Mouse (Mus musculus): Measurements from ENCODE around the gene Fam120b.

Gene Fam120b

GRCm38 (mm10) chr17:15395997-15396675, at the start of gene Fam120b:
TSS of gene Fam120b (plus strand) at chr17:15396202.
- DNase-seq (ENCODE audit: low read depth): peak; percentile 95

GRCm38 (mm10) chr17:15350152-15350551, 45.9 kb upstream of the Fam120b start:
- no peak for DNase-seq (ENCODE audit: low read depth)

DNA sequence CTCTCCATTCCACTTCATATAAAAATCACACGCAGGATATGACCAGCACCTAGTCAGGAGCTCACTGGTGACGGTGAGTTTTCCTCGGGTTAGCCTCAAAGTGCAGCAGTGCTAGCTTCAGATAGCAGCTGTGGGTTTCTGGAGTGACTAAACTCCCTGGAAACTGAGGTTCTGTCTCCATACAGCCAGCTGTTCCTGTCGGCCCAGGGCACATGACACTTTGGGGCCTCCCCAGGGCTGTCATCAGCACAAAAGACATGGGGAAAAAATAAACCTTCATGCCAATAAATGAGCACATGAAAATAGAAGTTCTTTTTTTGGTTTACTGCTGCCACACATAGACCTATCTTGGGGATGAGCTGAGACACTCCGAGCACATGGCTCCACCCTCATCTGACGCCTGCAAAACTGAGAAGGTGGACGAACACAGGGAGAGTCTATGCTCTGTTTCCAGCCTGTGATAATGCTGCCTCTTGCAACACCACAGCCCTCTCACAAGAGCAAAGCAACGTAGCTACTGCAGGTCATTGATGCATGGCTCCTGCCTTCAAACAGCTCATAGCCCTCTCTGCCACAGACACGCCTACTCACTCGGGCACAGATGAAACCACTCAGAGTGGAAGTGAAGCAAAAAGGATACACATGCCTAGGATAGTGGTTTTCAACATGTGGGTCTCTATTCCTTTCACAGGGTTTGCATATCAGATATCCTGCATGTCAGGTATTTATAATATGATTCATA, 43.0 kb upstream of the Fam120b start:
- no peak for DNase-seq (ENCODE audit: low read depth)

DNA sequence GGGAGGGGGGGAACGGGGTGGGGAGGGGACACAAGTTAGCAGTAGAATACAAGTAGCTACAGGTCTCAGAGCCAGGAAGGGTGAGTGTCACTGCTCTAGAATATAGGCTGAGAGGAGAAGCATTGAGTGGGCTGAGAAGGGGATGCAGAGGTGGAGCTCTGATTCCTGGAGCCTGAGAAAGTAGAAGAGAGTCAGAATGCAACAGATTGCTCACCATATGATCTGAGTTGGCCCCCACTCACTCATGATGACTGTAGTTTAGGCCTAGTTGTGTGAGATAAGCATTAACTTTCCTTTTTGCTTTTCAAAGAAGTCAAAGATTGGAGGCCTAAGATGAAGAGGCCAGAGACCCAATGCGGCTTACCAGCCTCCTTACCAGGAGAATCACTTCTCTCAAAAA, 42.0 kb upstream of the Fam120b start:
- DNase-seq (ENCODE audit: low read depth): no peak

GRCm38 (mm10) chr17:15355072-15355471, 40.9 kb upstream of the Fam120b start:
- no peak for DNase-seq (ENCODE audit: low read depth)

DNA sequence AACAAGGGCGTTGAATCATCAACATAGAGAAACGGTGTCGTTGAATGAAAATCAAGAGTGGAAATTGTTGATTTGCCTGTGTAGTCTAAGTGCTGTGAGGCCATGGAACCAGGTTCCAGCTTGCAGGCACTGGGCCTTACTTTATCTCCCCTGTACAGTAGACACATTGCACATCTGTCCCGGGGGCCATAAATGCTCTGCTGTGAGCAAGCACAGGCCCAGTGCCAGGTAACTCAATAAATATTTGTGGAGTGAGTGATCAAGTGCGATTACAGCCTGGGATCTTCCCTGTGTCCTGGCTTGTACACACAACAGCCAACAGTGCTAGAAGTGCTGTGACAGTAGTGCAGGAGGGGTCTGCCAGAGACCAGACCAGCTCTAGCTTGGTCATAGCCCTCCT, 39.5 kb upstream of the Fam120b start:
- DNase-seq (ENCODE audit: low read depth): no peak

DNA sequence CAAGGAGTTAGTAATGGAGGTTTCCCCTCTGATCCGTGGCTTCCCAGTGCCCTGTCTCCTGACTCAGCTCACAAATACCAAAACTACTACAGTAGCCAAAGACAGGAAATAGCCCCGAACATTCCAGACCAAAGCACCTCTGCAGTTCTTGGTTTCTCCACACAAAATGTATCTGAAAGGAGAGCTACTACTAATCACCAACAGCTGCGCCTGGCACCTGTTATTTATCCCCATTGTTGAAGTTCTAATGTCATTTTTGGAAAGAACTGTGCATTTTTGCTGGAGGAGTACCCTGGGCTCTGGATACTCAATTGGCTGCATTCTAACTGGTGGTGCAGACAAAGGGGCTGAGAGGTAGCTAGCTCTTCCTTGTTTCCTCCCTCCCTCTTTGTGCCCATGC, 38.9 kb upstream of the Fam120b start:
- no peak for DNase-seq (ENCODE audit: low read depth)

- no peak for DNase-seq (ENCODE audit: low read depth)
These were observed 32.3 kb upstream of the Fam120b start for GRCm38 (mm10) chr17:15363656-15364055.

DNA sequence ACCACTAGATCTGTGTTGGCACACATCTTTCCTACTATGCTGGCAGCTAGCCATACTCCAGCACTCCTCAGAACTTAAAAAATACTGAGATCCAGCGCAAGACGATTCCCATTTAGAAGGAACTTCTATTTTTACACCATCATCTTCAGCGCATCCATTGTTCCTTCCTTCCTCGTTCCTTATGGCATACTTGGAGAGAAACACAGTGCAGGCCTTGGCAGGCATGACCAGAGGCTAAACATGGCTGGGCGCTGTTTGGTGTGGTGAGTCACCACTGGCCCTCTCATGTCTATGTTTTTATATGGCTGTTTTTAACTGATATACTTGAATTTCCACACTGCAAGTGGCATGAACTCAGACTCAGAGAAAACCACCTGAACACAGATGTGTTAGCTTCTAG, 30.4 kb upstream of the Fam120b start:
- no peak for DNase-seq (ENCODE audit: low read depth)

DNA sequence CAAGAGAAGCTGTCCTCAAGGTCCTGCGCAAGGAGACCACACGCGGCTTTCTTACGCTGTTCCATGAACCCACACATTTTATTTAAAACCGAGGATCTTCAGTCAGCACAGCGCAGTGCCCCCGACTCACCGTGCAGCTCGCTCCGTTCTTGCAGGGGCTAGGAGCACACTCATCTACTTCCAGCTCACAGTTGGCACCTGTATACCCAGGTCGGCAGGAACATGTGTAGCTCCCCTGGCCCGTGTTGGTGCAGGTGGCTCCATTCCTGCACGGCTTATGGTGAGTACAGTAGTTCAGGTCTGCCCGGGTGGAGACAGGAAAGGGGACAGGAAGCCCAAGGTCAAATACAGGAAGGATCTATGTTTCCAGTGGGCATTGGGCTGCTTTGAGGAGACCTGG, 25.6 kb upstream of the Fam120b start:
- DNase-seq (ENCODE audit: low read depth): no peak

- no peak for DNase-seq (ENCODE audit: low read depth)
These were observed 23.8 kb upstream of the Fam120b start for GRCm38 (mm10) chr17:15371967-15372835.

DNA sequence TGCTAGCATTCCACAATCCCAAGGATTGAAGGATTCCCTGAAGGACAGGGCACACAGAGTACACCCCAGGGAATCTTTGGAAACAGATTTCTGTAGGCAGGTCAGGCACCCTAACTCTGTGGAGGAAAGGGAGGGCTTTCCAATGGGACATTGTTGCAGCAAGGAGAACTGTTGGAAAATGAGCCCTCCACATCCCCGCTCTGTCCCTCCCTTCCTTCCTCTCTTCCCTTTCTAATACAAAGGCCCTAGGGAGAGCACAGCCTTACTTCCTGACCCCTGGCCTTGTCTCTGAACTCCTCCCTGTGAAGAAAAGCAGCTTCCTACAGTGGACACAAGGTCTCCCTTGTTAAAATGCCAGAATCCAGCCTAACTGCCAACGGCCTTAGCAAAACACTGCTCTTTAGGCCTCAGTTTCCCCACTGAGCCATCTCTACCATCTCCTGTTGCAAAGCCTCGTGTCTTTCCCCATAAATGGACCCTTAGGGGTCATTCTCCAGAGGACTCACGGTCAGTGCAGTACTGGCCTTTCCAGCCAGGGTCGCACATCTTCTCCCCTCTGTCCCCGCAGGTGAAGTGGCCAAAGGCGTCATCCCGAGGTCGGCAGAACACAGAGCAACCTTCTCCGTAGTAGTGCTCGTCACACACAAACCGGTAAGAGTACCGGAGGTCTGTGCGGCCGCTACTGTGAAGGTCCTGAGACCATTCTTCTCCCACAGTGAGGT, 22.9 kb upstream of the Fam120b start:
- no peak for DNase-seq (ENCODE audit: low read depth)

DNA sequence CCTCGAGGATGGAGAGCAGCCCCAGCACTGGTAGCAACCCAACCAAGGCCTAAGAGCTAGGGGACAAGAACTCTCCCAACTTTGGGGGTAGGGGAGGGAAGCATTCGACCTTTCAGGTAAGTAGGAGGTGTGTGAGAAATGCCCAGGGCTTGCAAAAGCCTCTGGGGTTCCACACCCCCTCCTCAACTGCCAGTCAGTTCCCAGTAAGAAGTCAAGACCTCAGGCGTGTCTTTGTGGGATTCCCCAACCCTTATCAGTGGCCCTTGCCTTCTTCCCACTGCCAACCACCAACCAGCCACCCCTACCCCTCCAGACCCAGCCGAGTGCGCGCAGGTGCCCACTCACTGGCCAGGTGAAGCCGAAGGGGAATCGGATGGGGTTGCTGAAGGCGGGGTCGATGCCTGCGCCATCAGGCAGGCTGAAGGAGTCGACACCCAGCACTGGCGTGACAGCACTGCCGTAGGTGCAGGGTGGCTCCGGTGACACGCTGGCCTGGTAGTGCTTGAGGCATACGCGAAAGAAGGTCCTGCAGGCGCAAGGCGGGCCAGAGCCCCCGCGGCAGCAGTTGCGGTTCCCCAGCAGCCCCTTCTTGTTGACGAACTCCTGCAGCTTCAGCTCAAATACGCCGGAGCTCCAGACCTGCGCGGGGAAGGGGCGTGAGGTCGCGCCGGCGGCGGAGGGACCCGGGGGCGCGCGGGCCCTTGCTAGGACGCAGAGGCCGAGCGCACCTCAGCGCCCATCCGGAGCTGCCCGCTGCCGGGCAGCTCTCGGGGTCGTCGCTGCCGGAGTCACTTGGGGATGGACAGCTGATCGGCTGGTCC, 21.5 kb upstream of the Fam120b start:
- no peak for DNase-seq (ENCODE audit: low read depth)

DNA sequence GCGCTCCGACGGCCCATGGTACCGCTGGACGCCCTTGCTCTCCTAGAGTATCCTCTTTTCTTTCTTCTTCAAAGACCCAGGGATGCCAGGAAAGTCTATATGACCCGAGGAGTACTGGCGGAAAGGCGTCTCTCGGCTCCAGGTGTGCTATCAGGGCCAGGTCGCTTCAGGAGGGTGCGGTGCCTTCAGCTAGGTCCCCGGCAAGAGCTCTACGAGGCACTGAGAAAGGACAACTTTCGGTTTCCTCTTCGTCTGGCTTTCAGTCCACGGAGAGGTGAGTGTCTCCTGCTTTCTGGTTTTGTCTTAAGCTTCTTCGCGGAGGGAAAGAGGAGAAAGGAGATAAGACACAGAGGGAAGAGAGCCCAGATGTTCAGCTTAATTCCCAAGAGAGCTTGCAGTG, 20.8 kb upstream of the Fam120b start:
- DNase-seq (ENCODE audit: low read depth): no peak

DNA sequence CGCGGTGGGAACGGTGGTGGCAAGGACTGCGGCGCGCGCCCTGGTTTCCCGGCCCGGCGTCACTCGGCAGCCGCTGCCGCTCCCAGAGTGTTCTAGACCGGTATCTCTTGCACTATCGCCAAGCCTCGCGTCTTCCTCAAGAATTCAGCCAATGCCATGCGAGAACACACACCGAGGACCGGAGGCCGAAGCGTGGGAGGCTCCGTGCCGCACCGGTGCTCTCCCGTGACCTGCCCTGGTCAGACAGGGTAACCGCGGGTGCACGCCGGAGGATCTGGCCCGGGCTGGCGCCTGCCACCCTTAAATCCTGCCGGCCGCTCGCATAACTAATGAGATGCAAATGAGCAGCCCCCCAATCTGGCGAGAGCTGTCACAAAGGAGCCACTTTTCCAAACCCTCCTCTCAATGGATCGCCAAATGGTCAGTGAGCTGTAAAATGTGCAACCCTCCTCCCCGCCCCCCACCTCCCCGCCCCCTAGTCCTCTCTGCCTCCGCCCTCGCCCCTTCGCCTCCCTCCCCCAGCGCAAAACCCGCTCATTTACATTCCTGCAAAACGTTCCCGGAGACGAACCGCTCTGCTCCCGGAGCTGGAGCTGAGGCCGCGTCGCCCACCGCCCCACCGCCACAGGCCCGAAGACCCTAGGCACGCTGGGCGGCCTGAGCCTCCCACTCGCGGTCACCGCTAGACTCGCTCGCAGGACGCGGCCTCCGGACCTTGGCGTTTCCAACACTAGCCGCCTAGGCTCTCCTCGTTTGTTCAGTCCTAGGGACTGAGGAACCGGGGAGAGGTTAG, 20.1 kb upstream of the Fam120b start:
- DNase-seq (ENCODE audit: low read depth): peak; percentile 9

DNA sequence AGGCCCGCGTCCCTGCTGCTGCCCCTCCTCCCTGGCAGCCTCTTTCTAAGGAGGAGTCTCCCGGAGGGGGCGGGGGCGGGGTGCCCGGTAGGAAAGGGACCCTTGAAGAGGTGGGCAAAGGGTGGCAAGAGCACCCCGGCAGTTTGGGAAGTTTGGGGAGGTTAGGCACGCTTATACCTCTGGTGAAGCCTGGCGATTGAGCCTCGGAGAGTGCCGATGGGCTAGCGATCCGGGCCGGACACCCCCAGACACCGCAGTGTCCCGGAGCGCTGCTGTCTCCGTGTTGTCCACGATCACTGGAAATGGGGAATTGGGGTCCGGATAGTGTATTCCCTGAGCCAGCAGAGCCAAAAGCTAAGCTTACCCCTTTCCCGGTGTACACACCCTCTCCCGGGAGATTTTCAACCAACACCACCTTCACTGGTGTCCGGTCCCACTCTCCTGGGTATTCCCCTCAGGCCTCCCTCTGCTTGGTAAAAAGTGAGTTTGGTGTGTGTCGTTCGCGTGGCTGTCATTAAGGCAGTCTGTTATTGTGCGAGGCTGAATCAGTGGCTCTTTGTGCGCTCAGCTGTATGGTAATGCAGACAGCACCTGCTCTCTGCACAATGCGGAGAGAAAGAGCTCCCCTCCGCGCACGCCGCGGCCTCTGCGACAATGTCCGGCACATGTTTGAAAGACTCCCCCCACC, 19.4 kb upstream of the Fam120b start, which contains the start of gene Dll1:
TSS of gene Dll1 (minus strand) at position 379 of the 688 bp plus-strand sequence.
- no peak for DNase-seq (ENCODE audit: low read depth)

DNA sequence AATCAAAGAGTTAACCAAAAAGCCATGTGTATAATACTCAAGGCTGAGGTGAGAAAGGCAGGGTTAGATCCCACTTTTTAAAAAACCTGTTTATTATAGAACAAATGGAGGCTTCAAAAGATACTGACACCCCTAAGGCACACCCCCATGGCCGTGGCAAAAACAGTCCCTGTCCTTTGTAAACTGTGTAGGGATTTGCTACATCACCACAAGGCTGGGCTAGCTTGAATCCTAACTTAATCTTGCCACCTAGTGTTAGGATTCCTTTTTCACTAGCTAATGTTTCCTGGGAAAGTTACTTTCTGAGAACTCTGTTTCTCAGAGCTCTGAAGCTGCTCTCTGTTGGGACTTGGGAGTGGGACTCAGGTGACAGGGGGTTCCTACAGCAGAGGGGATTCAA, 18.1 kb upstream of the Fam120b start:
- DNase-seq (ENCODE audit: low read depth): no peak

DNA sequence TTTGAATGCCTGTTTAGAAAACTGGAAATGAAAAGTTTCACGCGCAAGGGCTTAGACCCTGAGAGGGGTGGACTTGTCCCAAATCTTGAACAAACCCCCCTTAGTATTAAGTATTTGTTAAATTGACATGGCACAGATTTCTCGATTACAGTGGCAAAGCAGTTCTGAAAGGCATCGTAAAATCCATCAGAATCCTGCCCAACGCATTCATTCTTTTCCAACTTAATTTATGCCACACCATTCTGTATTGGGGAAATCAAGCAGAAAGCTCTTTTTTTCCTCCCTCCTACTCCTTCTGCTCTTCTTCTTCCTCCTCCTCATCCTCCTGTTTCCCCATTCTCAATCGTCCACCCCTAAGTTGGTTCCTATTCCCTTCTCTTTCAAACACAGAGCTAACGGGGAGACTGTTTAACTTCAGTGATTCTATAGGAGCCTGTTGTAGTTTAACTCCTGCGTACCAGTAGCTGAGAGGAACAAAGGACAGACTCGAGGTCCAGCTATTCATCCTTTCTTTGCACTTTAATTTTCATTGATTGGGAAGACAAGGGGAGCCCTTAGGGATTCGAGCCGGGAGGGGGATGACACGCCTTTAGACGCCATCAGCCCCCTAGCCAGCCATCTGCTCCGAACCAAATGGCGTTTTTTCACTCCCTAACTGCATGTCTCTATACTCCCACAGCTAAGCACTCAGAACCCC, 17.4 kb upstream of the Fam120b start:
- no peak for DNase-seq (ENCODE audit: low read depth)
